Mouse (Mus musculus): ENCODE results near the gene Abca7.
"Not testable (repeated sequence)": the region's sequence is repeated elsewhere in the genome, so short reads cannot be mapped to it uniquely, and the experiment has no call there.

Abca7 gene

DNA sequence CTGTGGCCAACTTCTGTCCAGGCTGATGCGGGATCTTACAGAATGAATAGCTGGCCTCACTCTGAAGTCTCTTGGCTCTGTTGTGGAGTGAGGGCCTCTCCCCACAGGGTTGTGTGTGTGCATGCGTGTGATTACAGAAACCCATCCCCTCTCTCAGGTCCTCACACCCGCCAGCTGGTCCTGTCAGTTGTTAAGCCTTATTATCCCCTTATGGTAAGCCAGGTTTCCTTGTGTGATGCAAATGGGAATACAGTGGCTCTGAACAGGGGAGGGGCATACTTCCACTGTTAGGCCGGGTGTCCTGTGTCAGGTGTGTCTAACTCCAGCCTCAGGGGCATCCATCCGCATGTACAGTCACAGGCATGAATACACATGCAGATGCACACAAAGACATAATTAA is 49.5 kb downstream of the Abca7 start:
- DNase-seq (ENCODE audit: low spot score in 2 of 2), result no peak

DNA sequence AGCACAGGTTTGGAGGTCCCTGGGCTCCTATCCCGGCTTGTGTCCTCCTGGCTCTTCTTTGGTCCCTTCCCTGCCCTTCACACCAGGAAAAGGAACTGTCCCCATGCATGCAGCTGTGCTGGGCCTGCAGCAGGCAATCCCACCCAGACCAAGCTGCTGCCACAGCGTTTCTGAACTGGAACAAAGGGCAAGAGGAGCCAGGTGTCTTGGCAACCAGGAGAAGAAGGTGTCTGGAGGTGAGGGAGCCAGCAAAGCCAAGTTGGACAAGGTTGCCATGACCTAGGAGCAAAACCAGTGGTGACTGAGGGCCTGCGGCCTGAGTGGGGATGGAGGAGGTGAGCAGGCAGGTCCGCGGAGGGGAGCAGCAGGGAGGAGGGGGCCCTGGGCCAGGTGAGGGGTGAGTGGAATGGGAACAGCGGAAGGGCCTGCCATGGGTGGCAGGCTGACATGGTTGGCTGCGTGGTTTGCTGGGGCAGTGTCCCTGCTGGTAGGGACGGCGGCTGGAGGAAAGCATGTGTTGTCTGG is 50.8 kb downstream of the Abca7 start, which contains the start of gene Gpx4:
TSS of gene Gpx4 (plus strand) at position 126 of the 525 bp plus-strand sequence.
- DNase-seq (ENCODE audit: low spot score in 2 of 2), result no peak

DNA sequence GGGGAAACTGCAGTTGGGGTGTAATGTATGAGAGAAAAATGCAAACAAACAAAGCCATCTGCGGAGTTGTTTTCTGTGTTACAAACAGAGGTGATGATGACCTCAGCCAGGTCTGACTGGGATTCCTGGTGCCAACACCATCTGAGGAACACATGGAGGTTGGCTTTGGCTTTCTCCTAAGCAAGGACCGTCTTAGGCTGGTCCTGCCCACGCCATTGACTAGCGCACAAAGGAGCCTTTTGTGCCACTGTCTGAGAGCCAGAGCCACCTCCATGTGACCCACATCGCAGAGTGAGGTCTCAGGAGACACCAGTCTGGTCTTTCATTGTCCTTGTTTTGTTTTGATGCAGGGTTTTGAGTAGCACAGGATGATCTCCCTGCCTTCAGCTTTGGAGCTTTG is 52.1 kb downstream of the Abca7 start:
- no peak for DNase-seq (ENCODE audit: low spot score in 2 of 2)

DNA sequence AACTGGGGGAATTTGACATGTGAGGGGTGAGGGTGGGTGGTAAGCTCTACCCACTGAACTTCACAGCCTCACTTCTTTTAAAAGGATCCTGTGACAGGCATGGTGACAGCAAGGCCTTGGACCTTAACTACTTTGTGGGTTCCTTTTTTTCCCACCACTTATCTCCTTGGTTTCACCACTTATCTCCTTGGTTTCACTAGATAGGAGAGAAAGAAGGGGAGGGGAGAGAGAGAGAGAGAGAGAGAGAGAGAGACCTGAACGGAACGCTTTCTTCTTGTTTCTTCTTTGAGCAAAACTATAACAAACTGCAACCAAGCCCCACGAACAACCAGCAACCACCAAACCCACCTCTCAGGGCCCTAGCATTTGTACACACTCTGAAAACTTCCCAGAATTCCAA is 52.5 kb downstream of the Abca7 start:
- DNase-seq (ENCODE audit: low spot score in 2 of 2), result no peak

DNA sequence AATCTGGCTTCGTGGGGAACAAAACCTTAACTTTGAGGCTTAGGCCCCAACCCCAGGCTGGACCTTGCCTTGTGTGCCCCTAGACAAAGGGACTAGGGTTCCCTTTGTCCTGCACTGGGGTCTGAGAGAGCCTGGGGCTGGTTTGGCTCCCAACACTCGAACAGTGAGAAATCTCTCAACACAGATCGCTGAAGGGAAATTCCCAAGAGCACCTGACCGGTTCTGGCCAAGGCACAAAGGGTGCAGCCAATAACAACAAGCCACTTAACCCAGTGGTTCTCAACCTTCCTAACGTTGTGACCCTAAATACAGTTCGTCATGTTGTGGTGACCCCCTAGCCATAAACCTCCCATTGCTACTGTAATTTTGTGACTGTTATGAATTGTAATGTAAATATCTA is 54.0 kb downstream of the Abca7 start:
- no peak for DNase-seq (ENCODE audit: low spot score in 2 of 2)

DNA sequence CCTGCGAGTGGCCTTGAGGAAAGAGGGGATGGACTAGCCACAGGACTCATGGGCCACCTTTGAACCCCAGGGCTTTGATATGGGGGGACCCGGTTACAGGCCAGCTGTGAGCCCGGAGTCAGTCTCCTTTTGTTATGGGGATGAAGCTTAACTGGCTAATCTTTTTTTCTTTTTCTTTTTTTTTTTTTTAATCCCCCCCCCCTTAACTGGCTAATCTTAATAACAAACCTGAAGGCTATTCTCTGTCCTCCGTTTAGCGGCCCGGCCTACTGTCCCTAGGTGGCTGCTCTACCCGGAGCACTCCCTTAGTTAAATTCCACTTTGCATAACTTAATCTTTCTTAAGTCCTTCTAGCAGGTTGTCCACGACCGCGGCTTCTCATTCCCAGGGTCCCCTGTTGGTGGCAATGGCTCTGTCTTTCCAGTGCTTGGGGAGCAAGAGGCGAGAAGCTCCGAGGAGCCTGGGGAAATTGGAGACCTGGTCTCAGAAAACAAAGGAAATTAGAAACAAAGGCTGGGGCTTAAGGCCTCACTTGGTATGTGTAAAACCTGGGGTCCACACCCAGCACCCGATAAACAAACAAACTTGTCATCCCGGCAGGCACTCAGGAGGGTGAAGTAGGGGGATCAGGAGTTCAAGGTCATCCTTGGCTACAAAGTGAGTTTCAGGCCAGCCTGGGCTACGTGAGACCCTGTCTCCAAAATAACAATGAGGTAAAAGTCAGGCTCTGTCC is 54.8 kb downstream of the Abca7 start:
- DNase-seq (ENCODE audit: low spot score in 2 of 2), result no peak

DNA sequence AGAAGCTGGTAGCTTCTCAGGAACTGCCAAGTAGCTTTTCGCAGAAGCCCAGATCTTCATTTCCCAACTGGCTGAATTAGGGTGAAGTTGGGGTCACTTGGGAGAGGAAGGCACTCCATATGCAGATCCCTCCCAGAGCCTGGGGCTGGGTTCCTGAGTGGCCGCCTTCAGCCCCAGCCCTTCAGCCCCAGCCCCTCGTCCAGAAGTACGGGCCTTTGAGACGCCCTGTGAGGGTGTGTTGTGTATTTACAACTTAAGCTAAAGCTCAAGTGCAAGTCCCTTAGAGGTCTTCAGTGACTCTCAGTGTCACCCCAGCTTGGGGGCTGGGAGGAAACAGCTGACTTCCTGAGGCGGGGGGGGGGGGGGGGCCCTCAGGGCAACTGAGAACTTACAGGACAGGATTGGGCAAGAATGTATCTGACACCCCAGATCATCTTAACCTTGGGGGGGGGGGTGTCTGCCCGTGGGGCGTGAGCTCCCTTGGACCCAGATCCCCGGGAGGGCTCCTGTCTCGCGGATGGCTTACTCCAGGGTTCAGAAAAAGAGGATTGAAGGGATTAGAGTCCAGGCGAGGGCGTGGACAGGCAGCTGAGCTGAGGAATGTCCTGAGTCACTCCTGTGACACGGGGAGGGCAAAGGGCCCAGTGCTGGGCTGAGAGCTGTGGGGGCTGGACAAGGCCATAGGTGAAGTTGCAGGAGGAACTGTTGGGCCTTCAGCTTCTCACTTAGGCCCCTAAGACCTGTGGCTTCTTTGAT is 55.5 kb downstream of the Abca7 start:
- DNase-seq (ENCODE audit: low spot score in 2 of 2), result peak; percentile 44 to 46

DNA sequence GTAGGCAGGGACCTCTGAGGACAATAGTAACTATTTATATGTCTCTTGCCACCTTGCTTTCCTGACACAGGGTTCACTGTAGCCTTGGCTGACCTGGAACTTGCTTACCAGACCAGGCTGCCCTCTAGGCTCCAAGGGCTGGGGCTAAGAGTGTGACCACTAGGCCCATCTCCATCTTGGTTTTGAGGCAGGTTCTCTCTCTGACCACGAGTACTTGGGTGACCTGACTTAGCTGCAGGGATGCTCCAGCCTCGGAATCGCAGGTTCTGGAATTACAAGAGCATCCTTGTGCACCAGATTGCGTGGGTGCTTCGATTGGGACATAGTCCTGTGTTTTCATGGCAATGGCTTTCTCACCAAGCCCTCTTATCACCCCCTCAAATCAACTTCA is 56.1 kb downstream of the Abca7 start:
- DNase-seq (ENCODE audit: low spot score in 2 of 2), result no peak

DNA sequence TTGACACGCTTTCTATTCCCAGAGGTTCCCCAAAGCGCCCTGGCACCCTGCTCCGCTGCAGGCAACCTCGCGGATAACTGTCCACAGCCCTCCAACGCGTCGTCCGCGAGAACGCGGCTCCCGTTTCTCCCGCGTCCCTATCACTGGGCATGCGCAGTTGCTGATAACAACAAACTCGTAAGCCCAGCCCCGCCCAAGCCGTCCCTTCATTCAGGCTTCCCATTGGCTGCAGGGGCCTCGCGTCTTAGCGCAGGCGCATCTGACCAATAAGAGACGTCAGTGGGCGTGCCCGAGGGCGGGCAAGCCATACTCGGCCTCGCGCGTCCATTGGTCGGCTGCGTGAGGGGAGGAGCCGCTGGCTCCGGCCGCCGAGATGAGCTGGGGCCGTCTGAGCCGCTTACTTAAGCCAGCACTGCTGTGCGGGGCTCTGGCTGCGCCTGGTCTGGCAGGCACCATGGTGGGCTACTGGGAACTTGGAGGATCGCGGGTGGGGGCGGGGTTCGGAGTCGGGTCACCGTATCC is 57.0 kb downstream of the Abca7 start:
- peak; percentile 99 for DNase-seq (ENCODE audit: low spot score in 2 of 2)

DNA sequence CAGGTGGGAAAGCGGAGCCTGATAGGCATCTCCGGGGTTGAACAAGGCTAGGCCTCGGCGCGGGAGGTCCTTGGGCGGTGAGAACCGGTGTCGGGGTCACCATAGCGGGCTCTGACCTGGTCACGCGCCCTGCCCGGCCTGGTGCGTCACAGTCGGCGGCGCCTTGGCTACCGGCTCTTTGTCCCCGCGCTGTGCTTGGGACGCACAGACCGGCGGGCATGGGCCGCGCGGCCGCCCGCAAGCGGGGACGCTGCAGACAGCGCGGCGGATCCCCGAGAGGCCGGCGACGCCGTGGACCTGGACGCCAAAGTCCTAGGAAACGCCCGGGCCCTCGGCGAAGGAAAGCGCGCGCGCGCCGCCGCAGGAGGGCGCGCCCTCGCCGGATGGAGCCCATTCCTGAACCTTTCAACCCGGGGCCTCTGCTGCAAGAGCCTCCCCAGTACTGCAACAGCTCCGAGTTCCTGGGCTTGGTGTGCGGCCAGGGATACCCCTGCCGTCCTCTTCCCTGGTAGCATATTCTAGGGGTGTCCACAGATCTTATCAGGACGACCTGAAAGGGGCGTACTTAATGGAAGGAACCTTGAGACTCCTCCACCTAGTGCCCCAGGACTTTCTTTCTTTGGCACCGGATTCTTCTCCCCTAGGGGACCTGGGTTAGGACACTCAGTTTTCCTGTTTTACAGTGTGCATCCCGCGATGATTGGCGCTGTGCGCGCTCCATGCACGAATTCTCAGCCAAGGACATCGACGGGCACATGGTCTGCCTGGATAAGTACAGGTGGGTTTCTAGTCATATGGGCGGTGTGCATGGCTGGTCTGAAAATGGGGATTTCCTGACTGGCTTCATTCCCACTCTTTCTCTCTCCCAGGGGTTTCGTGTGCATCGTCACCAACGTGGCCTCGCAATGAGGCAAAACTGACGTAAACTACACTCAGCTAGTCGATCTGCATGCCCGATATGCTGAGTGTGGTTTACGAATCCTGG is 57.8 kb downstream of the Abca7 start:
- DNase-seq (ENCODE audit: low spot score in 2 of 2), result peak; percentile 59 to 73

DNA sequence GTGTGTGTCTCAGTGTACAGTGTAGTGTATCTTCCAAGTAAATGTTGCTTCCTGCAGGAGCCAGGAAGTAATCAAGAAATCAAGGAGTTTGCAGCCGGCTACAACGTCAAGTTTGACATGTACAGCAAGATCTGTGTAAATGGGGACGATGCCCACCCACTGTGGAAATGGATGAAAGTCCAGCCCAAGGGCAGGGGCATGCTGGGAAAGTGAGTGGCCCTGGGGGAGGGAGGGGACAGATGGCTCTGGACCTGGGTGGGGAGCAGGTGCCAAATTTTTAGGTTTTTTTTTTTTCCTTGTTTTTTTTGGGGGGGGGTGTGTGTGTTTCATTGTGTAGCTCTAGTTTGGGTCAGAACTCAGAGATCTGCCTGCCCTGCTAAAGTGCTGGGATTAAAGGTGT is 58.6 kb downstream of the Abca7 start:
- not testable (repeated sequence) for DNase-seq (ENCODE audit: low spot score in 2 of 2)

DNA sequence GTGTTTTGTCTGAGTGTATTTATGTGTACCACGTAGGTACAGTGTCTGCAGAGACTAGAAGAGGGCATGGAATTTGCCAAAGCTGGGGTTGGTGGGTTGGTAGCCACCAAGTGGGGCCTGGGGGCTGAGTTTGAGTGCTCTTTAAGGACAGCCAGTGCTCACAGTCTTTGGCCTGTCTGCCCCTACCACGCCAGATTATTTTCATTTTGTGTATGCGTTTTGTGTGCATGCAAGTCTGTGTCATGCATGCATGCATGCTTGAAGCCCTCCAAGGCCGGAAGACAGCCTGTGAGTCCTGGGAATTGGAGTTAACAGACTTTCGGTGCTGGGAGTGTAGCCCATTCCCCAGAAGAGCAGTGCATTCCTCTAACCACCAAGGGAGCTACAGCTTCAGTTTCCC is 59.1 kb downstream of the Abca7 start:
- no peak for DNase-seq (ENCODE audit: low spot score in 2 of 2)

DNA sequence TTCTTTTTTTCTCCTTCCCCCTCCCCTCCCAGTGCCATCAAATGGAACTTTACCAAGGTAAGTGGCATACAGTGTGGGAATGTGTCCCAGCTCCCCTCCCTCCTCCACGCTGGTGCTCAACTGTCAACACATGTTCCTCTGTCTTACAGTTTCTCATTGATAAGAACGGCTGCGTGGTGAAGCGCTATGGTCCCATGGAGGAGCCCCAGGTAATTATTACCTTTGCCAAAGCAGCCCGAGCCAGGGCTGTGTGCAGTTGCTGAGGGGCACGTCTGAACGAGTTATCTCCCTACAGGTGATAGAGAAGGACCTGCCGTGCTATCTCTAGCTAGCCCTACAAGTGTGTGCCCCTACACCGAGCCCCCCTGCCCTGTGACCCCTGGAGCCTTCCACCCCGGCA is 59.6 kb downstream of the Abca7 start:
- no peak for DNase-seq (ENCODE audit: low spot score in 2 of 2)

DNA sequence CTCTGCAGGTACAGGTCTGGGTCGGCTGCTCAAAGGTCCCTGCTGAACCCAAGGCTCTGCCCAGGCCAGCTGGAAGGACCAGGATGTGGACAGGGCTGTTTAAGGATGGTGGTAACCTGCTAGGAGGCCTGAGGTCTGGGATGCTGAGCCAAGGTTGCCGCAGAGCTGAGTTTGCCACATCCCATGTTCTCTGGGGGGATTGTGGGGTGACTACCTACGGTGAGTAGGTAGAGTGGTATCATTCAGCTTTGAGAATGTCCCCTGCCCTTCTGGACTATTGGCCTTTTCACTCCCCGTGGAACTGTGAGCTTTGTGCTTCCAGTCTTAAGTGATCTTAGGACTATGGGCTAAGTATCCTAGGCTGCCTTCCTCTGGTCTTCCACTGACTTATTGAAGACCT is 60.2 kb downstream of the Abca7 start:
- DNase-seq (ENCODE audit: low spot score in 2 of 2), result no peak

DNA sequence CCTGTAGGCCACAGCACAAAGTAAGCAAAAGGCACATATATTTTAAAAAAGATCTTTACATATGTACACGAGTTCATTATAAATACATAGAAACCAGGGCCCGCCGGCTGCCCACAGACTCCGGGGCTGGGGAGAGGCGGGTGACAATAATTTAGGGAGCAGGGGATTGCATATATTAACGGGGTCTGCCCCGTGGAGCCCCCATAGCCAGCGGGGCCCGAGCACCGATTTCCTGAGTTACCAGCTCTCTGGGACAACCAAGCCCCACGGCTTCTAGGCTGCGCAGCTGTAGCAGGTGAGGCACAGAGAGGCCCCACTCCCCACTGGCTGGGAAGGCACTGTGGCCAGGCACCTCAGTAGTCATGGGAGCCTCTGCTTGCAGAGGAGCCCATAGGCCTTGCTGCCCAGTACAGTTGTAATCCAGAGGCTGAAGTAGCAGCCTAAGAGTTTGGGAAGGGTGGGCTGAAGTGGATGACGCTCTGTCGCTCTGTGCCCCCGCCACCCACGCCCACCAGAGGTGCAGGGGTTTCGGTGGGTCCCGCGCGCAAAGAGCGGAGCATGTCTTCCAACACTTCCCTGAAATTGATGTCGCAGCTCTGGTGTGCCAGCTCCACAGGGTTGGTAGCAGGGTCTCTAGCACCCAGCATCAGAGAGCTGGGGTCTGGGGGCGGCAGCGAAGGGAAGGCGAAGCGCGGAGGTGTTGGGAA is 60.8 kb downstream of the Abca7 start:
- DNase-seq (ENCODE audit: low spot score in 2 of 2), result no peak

DNA sequence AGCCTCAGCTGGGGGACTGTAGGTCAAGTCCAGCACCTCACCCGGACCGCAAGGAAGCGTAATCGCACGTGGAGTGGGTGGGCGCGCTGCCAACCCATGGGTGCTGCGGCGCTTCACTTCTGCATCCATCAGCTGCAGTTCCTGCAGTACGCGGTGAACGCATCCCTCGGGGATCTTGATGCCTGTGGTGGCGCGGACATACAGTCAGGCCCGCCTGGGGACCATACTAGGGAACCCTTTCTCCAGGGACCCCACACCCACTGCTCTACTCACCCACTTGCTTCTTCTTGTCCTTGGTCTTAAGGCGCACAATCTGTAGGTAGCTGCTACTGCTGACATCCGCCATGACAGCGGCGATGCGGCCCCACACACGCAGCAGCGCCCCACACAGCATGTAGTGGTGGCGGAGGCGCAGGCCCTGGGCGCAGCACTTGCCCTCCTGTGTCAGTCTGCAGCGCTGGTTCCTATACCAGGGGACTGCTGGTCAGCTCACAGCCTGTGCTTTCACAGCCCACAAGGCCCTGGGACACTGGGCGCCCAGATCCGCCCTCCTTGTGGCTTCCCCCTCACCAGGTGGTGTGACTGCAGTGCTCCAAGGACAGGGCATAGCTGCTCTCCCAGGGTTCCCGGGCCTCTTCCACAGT is 61.5 kb downstream of the Abca7 start:
- no peak for DNase-seq (ENCODE audit: low spot score in 2 of 2)

DNA sequence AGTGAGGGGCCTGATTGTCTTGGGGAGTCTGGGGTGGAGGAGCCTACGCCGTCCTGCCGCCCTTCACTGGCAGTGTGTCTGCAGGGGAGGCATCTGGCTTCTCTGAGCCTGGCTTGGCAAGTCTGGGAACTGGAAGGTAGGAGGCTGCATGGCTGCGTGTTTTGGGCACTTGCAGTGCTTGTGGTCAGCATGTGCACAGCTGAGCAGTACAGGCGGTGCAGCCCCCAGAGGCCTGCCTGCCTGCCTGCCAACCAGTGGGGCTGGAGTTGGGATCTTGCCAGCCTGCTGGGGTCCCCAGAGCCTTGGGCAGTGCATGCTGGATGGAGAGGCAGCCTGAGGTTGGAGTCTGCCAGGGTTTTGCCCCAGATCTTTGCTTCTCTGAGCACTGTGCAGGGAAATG is 66.8 kb downstream of the Abca7 start:
- no peak for DNase-seq (ENCODE audit: low spot score in 2 of 2)

DNA sequence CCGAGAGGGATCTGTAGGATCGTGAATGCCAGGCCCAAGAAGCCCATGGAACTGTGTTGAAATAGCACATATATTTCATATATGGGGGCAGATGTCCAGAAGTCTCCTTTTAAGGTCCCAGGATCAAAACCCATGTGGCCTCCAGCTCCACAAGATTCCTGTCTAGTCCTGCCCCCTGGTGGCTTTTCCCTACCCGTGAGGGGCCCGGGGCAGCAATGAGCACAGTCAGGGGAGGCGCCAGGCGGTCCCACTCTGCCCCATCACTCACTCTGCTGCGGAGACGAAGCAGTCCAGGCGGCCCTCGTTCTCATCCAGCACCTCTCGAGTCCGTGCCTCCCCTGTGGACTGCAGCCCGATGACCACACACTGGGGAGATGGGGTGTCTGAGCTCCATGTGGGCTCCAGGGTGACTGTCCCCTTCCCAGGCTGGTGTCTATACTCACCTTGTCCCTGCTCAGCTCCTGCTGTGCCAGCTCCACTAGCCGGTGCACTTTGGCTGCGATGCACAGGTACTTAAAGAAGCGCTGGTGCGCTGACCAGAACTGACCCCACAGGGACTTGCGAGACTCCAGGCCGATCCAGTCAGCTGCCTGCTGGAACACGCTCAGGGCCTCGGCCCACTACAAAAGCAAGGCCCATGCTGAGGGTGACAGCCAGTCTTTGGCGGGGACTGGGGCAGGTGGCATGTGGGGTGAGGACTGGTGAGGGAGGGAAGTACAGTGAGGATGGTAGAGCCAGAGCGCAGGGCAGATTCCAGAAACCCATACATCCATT is 67.8 kb downstream of the Abca7 start:
- DNase-seq (ENCODE audit: low spot score in 2 of 2), result peak in 1 of 2 experiments; percentile 40

Data from thymus, postnatal 10 days (tissue).